30 mouse cellular contexts compared by ENCODE assay signal in genomic region chr13:98874727-98875126, GRCm38 (mm10).
"Had no signal": no experiment of that assay in that cellular context is flagged by ENCODE, and none has a peak within 500 bp of the region (broad histone marks: within the 10 kb centered on the region; RNA-seq: fewer than 3 reads in every experiment).

No protein-coding gene starts in this region.

- H3K4me1 ChIP-seq: limb, embryonic 10.5 days; limb, embryonic 12.5 days; limb, embryonic 13.5 days; limb, embryonic 15.5 days; lung, embryonic 15.5 days; neural tube, embryonic 12.5 days had no signal

- H3K9ac ChIP-seq: limb, embryonic 12.5 days; limb, embryonic 13.5 days; limb, embryonic 15.5 days; liver, embryonic 12.5 days; liver, embryonic 13.5 days; liver, embryonic 14.5 days; liver, embryonic 15.5 days; liver, postnatal 0 days; lung, embryonic 14.5 days; lung, embryonic 15.5 days; midbrain, embryonic 12.5 days; midbrain, embryonic 13.5 days; midbrain, embryonic 15.5 days; neural tube, embryonic 12.5 days had no signal

- DNase-seq: left cerebral cortex, postnatal 4 days; liver; liver, embryonic 13.5 days; liver, postnatal 0 days; lung, adult 18-20 months; lung, adult 2 months; lung, embryonic 14.5 days; lung, postnatal 10 days; lung, postnatal 14 days; lung, postnatal 36 days; lung, postnatal 4 days; midbrain, embryonic 14.5 days had no signal

- H3K27me3 ChIP-seq: limb, embryonic 12.5 days; limb, embryonic 13.5 days; limb, embryonic 15.5 days; liver, embryonic 12.5 days; liver, embryonic 13.5 days; liver, embryonic 15.5 days; lung, embryonic 15.5 days; megakaryocyte, embryonic 14.5 days; midbrain, embryonic 12.5 days; midbrain, embryonic 13.5 days; midbrain, embryonic 15.5 days; neural tube, embryonic 12.5 days had no signal

- H3K4me2 ChIP-seq: limb, embryonic 12.5 days; limb, embryonic 13.5 days; limb, embryonic 15.5 days; liver, embryonic 11.5 days; liver, embryonic 12.5 days; liver, embryonic 13.5 days; liver, embryonic 15.5 days; lung, embryonic 14.5 days; lung, embryonic 15.5 days; midbrain, embryonic 11.5 days; midbrain, embryonic 12.5 days; midbrain, embryonic 13.5 days; midbrain, embryonic 15.5 days; neural tube, embryonic 12.5 days had no signal

- H3K27ac ChIP-seq: limb, embryonic 10.5 days; limb, embryonic 12.5 days; limb, embryonic 13.5 days; limb, embryonic 15.5 days; liver, embryonic 12.5 days; liver, embryonic 13.5 days; liver, embryonic 14.5 days; liver, embryonic 15.5 days; lung, embryonic 15.5 days; macrophage; midbrain, embryonic 10.5 days; midbrain, embryonic 12.5 days; midbrain, embryonic 13.5 days; midbrain, embryonic 15.5 days; neural tube, embryonic 12.5 days had no signal

- H3K4me3 ChIP-seq: limb, embryonic 10.5 days; limb, embryonic 12.5 days; limb, embryonic 13.5 days; limb, embryonic 15.5 days; liver, embryonic 12.5 days; liver, embryonic 13.5 days; liver, embryonic 15.5 days; lung, embryonic 15.5 days; megakaryocyte, embryonic 14.5 days; midbrain, embryonic 10.5 days; midbrain, embryonic 12.5 days; midbrain, embryonic 13.5 days; midbrain, embryonic 15.5 days; myocyte; neural tube, embryonic 12.5 days had no signal

- H3K9me3 ChIP-seq: limb, embryonic 10.5 days; limb, embryonic 12.5 days; limb, embryonic 13.5 days; limb, embryonic 15.5 days; liver, embryonic 12.5 days; liver, embryonic 13.5 days; liver, embryonic 15.5 days; lung, embryonic 15.5 days; megakaryocyte, embryonic 14.5 days; midbrain, embryonic 10.5 days; midbrain, embryonic 12.5 days; midbrain, embryonic 13.5 days; midbrain, embryonic 15.5 days; neural tube, embryonic 12.5 days had no signal
